Mouse (Mus musculus) CH12.LX (cell line): ENCODE data around the gene Cdx4. TPM values are rescaled to one million over a fixed set of nuclear protein-coding genes. Genes with fewer than 3 reads are reported as not detected.

ENCODE experiments used
- DNase-seq: peaks from one replicate; pipeline ENCODE4 v3.0.0-alpha.2; 2013; ENCODE audit errors: extremely low read depth
- H3K27ac ChIP-seq: 2 replicates; pipeline ENCODE4 v1.5.1; 2012; ENCODE audit warnings: low read depth, mild to moderate bottlenecking, control low read depth, moderate library complexity; ENCODE audit not compliant: insufficient read depth
- H3K27me3 ChIP-seq: replicated peaks from 2 replicates; pipeline ENCODE3; 2012; ENCODE audit warnings: inconsistent platforms
- H3K36me3 ChIP-seq, 2 experiments: replicated peaks in 1 of 2; 2 replicates each; pipeline versions ENCODE3 to v1.6.1; 2012; ENCODE audit warnings: inconsistent platforms in 1 of 2, low read length in 1 of 2, mild to moderate bottlenecking in 1 of 2, mixed read lengths in 1 of 2, moderate library complexity in 1 of 2; ENCODE audit not compliant: control insufficient read depth in 1 of 2, insufficient read depth in 1 of 2
- H3K4me1 ChIP-seq, 2 experiments: 2 replicates each; pipeline ENCODE4 v1.6.1; 2012; ENCODE audit warnings: inconsistent platforms in 1 of 2, moderate library complexity in 1 of 2; ENCODE audit not compliant: insufficient read depth in 2 of 2, control insufficient read depth in 1 of 2
- H3K4me2 ChIP-seq: 2 replicates; pipeline ENCODE4 v1.6.1; 2012; ENCODE audit warnings: low read depth, mild to moderate bottlenecking, control low read depth; ENCODE audit not compliant: poor library complexity, insufficient read depth, severe bottlenecking
- H3K4me3 ChIP-seq, 3 experiments: fragments of 150-350 bp in 1 of 3; sonication (generic) in 1 of 3; replicated peaks in 1 of 3; 2 replicates each; pipeline versions ENCODE3 to v1.5.1; 2011 to 2012; ENCODE audit warnings: low read depth in 2 of 3, low read length in 2 of 3, mild to moderate bottlenecking in 2 of 3, moderate library complexity in 2 of 3, control low read depth in 1 of 3, improper control_type of control experiment in 1 of 3, inconsistent platforms in 1 of 3, mixed read lengths in 1 of 3; ENCODE audit not compliant: poor library complexity in 1 of 3
- H3K79me2 ChIP-seq: replicated peaks from 2 replicates; pipeline ENCODE4 v1.6.1; 2012; ENCODE audit warnings: mild to moderate bottlenecking, moderate library complexity; ENCODE audit not compliant: control insufficient read depth, poor library complexity, insufficient read depth, severe bottlenecking; ENCODE audit errors: extremely low read depth
- H3K9ac ChIP-seq: 2 replicates; pipeline ENCODE4 v1.6.1; 2012; ENCODE audit warnings: low read depth, mild to moderate bottlenecking, control low read depth, moderate library complexity; ENCODE audit not compliant: insufficient read depth
- H3K9me3 ChIP-seq: replicated peaks from 2 replicates; pipeline ENCODE3; 2012; ENCODE audit warnings: low read length, inconsistent platforms, mixed read lengths
- BHLHE40 ChIP-seq: IDR thresholded peaks from 2 replicates; pipeline ENCODE4 v1.6.1; 2011; ENCODE audit warnings: mild to moderate bottlenecking, low read depth, low read length, improper control_type of control experiment
- CTCF ChIP-seq, 2 experiments: IDR thresholded peaks in 1 of 2; conservative IDR thresholded peaks in 1 of 2; 2 replicates each; pipeline ENCODE4 v1.5.1; 2011 to 2012; ENCODE audit warnings: low read depth in 2 of 2, low read length in 2 of 2, improper control_type of control experiment in 1 of 2, inconsistent platforms in 1 of 2, mild to moderate bottlenecking in 1 of 2, moderate library complexity in 1 of 2
- ETS1 ChIP-seq: conservative IDR thresholded peaks from 2 replicates; pipeline ENCODE4 v1.6.1; 2012; ENCODE audit warnings: low read depth, mild to moderate bottlenecking, inconsistent platforms, low read length, improper control_type of control experiment, moderate library complexity
- GABPA ChIP-seq: IDR thresholded peaks from 2 replicates; pipeline ENCODE4 v1.6.1; 2012; ENCODE audit warnings: low read depth, low read length, improper control_type of control experiment, inconsistent platforms; ENCODE audit not compliant: insufficient replicate concordance
- IRF4 ChIP-seq: IDR thresholded peaks from 2 replicates; pipeline ENCODE4 v1.6.1; 2014; ENCODE audit warnings: low read depth, mild to moderate bottlenecking, inconsistent platforms, low read length, improper control_type of control experiment
- JUN ChIP-seq: IDR thresholded peaks from 2 replicates; pipeline ENCODE4 v1.6.1; 2011; ENCODE audit warnings: low read depth, mild to moderate bottlenecking, low read length, improper control_type of control experiment, moderate library complexity; ENCODE audit not compliant: insufficient read depth
- JUND ChIP-seq: conservative IDR thresholded peaks from 2 replicates; pipeline ENCODE4 v1.6.1; 2011; ENCODE audit warnings: low read depth, low read length, improper control_type of control experiment
- MAFK ChIP-seq: IDR thresholded peaks from 2 replicates; pipeline ENCODE4 v1.6.1; 2011; ENCODE audit warnings: low read length, improper control_type of control experiment; ENCODE audit not compliant: insufficient replicate concordance
- MAZ ChIP-seq: IDR thresholded peaks from 2 replicates; pipeline ENCODE4 v1.6.1; 2012; ENCODE audit warnings: low read depth, mild to moderate bottlenecking, inconsistent platforms, low read length, improper control_type of control experiment, moderate library complexity
- MEF2A ChIP-seq: IDR thresholded peaks from 2 replicates; pipeline ENCODE4 v1.6.1; 2014; ENCODE audit warnings: low read depth, mild to moderate bottlenecking, inconsistent platforms, low read length, improper control_type of control experiment, borderline replicate concordance
- MYC ChIP-seq: IDR thresholded peaks from 2 replicates; pipeline ENCODE4 v1.6.1; 2011; ENCODE audit warnings: low read depth, mild to moderate bottlenecking, improper control_type of control experiment, low read length
- NRF1 ChIP-seq: IDR thresholded peaks from 2 replicates; pipeline ENCODE4 v1.6.1; 2014; ENCODE audit warnings: low read depth, mild to moderate bottlenecking, inconsistent platforms, low read length, improper control_type of control experiment, moderate library complexity
- POLR2AphosphoS2 ChIP-seq: IDR thresholded peaks from 2 replicates; pipeline ENCODE4 v1.6.1; 2011; ENCODE audit warnings: low read depth, low read length, improper control_type of control experiment
- RAD21 ChIP-seq: IDR thresholded peaks from 2 replicates; pipeline ENCODE4 v1.6.1; 2011; ENCODE audit warnings: low read depth, mild to moderate bottlenecking, low read length, improper control_type of control experiment, moderate library complexity
- RCOR1 ChIP-seq: conservative IDR thresholded peaks from 2 replicates; pipeline ENCODE4 v1.6.1; 2012; ENCODE audit warnings: low read depth, mild to moderate bottlenecking, inconsistent platforms, low read length, improper control_type of control experiment
- SIN3A ChIP-seq: IDR thresholded peaks from 2 replicates; pipeline ENCODE4 v1.6.1; 2012; ENCODE audit warnings: low read length, improper control_type of control experiment, inconsistent platforms
- SMC3 ChIP-seq: IDR thresholded peaks from 2 replicates; pipeline ENCODE4 v1.6.1; 2011; ENCODE audit warnings: low read depth, low read length, improper control_type of control experiment
- USF1 ChIP-seq: IDR thresholded peaks from 2 replicates; pipeline ENCODE4 v1.6.1; 2014; ENCODE audit warnings: low read depth, mild to moderate bottlenecking, inconsistent platforms, low read length, improper control_type of control experiment
- USF2 ChIP-seq: conservative IDR thresholded peaks from 2 replicates; pipeline ENCODE4 v1.6.1; 2011; ENCODE audit warnings: low read depth, low read length, improper control_type of control experiment
- ZC3H11A ChIP-seq: IDR thresholded peaks from 2 replicates; pipeline ENCODE4 v1.6.1; 2012; ENCODE audit warnings: low read depth, mild to moderate bottlenecking, inconsistent platforms, low read length, improper control_type of control experiment
- ZKSCAN1 ChIP-seq: IDR thresholded peaks from 2 replicates; pipeline ENCODE4 v1.6.1; 2012; ENCODE audit warnings: low read depth, inconsistent platforms, low read length, improper control_type of control experiment, borderline replicate concordance
- ZMIZ1 ChIP-seq: IDR thresholded peaks from 2 replicates; pipeline ENCODE4 v1.6.1; 2012; ENCODE audit warnings: low read depth, mild to moderate bottlenecking, inconsistent platforms, low read length, improper control_type of control experiment
- ZNF384 ChIP-seq: IDR thresholded peaks from 2 replicates; pipeline ENCODE4 v1.6.1; 2012; ENCODE audit warnings: low read depth, low read length, improper control_type of control experiment, inconsistent platforms
- dilution Hi-C: fragments of 300-500 bp; cut with MboI; formaldehyde crosslinking; loops from 2 replicates; pipeline ENCODE4 v1.14.3; 2020; ENCODE audit warnings: low sequenced_read_pairs; ENCODE audit not compliant: extremely low pct_unique_long_range_greater_than_20kb, extremely low pct_ligation_motif_present
- in situ Hi-C: fragments of 300-500 bp; cut with MboI; formaldehyde crosslinking; loops from 3 replicates; pipeline ENCODE4 v1.14.3; 2019; ENCODE audit warnings: low sequenced_read_pairs, low pct_ligation_motif_present, low pct_unique_long_range_greater_than_20kb, mixed read lengths
- polyA plus RNA-seq: library from polyadenylated mRNA; unstranded; fragments of >175 nt; gene quantifications from 2 replicates; pipeline ENCODE4 v1.2.1, GENCODE M21; 2012; ENCODE audit warnings: low read depth; ENCODE audit not compliant: insufficient read length
- total RNA-seq, 2 experiments: library from RNA; depleted of rRNA; stranded (reverse); fragments of 300-350 nt in 1 of 2; fragments of >200 nt in 1 of 2; gene quantifications; 2 replicates each; pipeline ENCODE4 v1.2.3; 2012 to 2014

Cdx4 gene
- total and polyA plus RNA-seq, 3 experiments: not detected

DNA sequence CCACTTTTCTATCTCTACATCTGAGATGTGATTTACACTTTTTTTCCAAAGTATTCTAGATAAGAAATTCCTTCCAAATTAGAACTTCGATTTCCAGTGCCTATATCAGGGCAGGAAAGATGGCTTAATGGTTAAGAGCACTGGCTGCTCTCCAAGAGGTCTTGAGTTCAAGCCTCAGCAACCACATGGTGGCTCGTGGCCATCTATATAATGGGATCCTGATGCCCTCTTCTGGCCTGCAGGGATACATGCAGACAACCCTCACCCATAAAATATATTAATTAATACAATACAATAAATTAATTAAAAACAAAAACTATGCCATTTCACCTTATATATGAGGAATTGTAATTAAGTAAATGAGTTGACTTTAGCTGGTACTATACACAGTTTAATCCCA is 50.0 kb downstream of the Cdx4 start:
- DNase-seq: peak; percentile 33
- dilution Hi-C loops: no loop called here

DNA sequence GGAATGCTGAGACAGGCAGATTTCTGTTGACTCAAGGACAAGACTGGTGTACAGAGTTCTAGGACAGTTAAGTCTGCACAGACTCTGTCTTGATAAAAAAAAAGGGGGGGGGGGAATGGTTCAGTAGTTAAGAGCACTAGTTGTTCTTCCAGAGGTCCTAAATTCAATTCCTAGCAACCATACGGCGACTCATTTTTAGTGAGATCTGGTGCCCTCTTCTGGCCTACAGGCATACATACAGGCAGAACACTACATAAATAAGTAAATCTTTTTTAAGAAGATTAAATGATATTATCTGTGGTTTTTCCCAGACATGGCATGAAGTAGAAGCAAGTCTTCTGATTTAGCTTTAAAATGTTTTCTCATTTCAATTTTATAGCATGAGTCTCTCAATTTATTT is 50.4 kb downstream of the Cdx4 start:
- dilution Hi-C loops (no loop called here), in situ Hi-C loops (loop anchor here (5.0 kb wide), 1 partner anchor 109 kb away; no protein-coding TSS in a partner anchor)
- no peak overlapping the region for H3K4me3 ChIP-seq
- H3K27me3 ChIP-seq: no peaks in the 10 kb centered on the region
- no peaks in the 10 kb centered on the region for H3K79me2 ChIP-seq
- H3K9ac ChIP-seq: no peak overlapping the region
- TF ChIP-seq GABPA: no peak
- peak; percentile 39 for TF ChIP-seq RAD21
- peak; percentile 39 for TF ChIP-seq SMC3
- TF ChIP-seq MEF2A: no peak
- TF ChIP-seq ETS1: no peak
- TF ChIP-seq SIN3A: no peak
- TF ChIP-seq RCOR1: no peak
- TF ChIP-seq ZKSCAN1: no peak
- TF ChIP-seq NRF1: no peak
- TF ChIP-seq POLR2AphosphoS2: no peak
- TF ChIP-seq ZC3H11A: no peak
- peak in 1 of 2 experiments; percentile 48; a peak in 2 of 4 replicates for TF ChIP-seq CTCF (conservative IDR thresholded peaks at IDR 0.05 in 1 of 2, IDR thresholded peaks at IDR 0.05 in 1 of 2; ENCODE audit: low read depth in 2 of 2, low read length in 2 of 2)
- TF ChIP-seq USF2: no peak
- no peak for TF ChIP-seq IRF4
- TF ChIP-seq, all 38 proteins: peak for 3
- Histone ChIP-seq H3K4me2 (no peak overlapping the region), H3K27ac (no peak overlapping the region), H3K4me1 (no peaks in the 10 kb centered on the region), H3K36me3 (no peaks in the 10 kb centered on the region), H3K9me3 (no peaks in the 10 kb centered on the region)
- DNase-seq: peak; percentile 40

More for the DNA sequence above, 50.0 kb downstream of the Cdx4 start:
- H3K79me2 ChIP-seq: no peaks in the 10 kb centered on the region
- TF ChIP-seq ZC3H11A: peak; percentile 38; the same call in 1 of the 2 replicates
- TF ChIP-seq BHLHE40: no peak
- TF ChIP-seq NRF1: no peak
- TF ChIP-seq JUND: no peak
- TF ChIP-seq SIN3A: no peak
- no peak for TF ChIP-seq IRF4
- peak in 1 of 2 experiments; percentile 68; a peak in 2 of 4 replicates for TF ChIP-seq CTCF (conservative IDR thresholded peaks at IDR 0.05 in 1 of 2, IDR thresholded peaks at IDR 0.05 in 1 of 2; ENCODE audit: low read depth in 2 of 2, low read length in 2 of 2)
- TF ChIP-seq MAFK: 0 out of 2 replicates have a peak, but pooled peaks have one; percentile 15
- TF ChIP-seq USF1: no peak
- TF ChIP-seq MAZ: no peak
- TF ChIP-seq ZMIZ1: no peak
- peak; percentile 60; the same call in 1 of the 2 replicates for TF ChIP-seq MYC
- TF ChIP-seq ZNF384: no peak
- peak; percentile 68 for TF ChIP-seq SMC3
- peak; percentile 63 for TF ChIP-seq RAD21
- TF ChIP-seq JUN: no peak
- no peak for TF ChIP-seq GABPA
- TF ChIP-seq, all 38 proteins: peak for 6
- no peak overlapping the region for H3K4me3 ChIP-seq
- no peaks in the 10 kb centered on the region for H3K4me1 ChIP-seq
- H3K27me3 ChIP-seq: no peaks in the 10 kb centered on the region
- H3K9me3 ChIP-seq: no peaks in the 10 kb centered on the region
- in situ Hi-C loops: loop anchor here (5.0 kb wide), 1 partner anchor 109 kb away; no protein-coding TSS in a partner anchor
- no peak overlapping the region for H3K27ac ChIP-seq
- no peak overlapping the region for H3K9ac ChIP-seq
- H3K36me3 ChIP-seq: no peaks in the 10 kb centered on the region
- H3K4me2 ChIP-seq: no peak overlapping the region
